ENCODE assay signal across 43 mouse cellular contexts in the genomic region with DNA sequence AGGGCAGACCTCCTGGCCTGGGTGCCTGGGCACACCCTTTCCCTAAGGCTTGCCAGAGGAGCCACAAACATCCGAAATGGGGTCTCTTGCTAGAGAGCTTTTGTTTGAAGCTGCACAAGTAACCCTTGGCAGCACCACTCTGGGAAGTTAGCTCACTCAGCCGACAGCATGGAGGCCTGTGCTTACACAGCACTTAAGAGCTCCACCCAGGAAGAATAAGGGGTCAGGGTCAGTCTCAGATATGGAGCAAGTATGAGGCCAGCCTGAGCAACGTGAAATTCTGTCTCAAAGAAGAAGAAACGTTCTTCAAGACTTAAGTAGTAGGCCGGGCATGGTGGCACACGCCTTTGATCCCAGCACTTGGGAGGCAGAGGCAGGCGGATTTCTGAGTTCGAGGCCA. TPM values are rescaled to one million over a fixed set of nuclear protein-coding genes. Genes with fewer than 3 reads are reported as not detected.
"Had no signal": no experiment of that assay in that cellular context is flagged by ENCODE, and none has a peak within 500 bp of the region (broad histone marks: within the 10 kb centered on the region; RNA-seq: fewer than 3 reads in every experiment).

No protein-coding gene starts in this region.

- H3K4me1 ChIP-seq: limb, embryonic 10.5 days; limb, embryonic 12.5 days; limb, embryonic 13.5 days; limb, embryonic 15.5 days; liver, embryonic 12.5 days; liver, embryonic 13.5 days; midbrain, embryonic 12.5 days; midbrain, embryonic 13.5 days; midbrain, embryonic 15.5 days; neural tube, embryonic 12.5 days; neural tube, embryonic 13.5 days had no signal

- H3K9ac ChIP-seq: limb, embryonic 12.5 days; limb, embryonic 13.5 days; limb, embryonic 15.5 days; liver, embryonic 12.5 days; liver, embryonic 13.5 days; liver, embryonic 14.5 days; liver, embryonic 15.5 days; liver, postnatal 0 days; lung, embryonic 14.5 days; lung, embryonic 15.5 days; midbrain, embryonic 12.5 days; midbrain, embryonic 13.5 days; midbrain, embryonic 15.5 days; neural tube, embryonic 12.5 days; neural tube, embryonic 13.5 days had no signal

- H3K36me3 ChIP-seq: limb, embryonic 10.5 days; limb, embryonic 12.5 days; limb, embryonic 13.5 days; limb, embryonic 15.5 days; liver, embryonic 12.5 days; liver, embryonic 13.5 days; liver, embryonic 15.5 days; lung, embryonic 15.5 days; midbrain, embryonic 12.5 days; midbrain, embryonic 13.5 days; midbrain, embryonic 15.5 days; neural tube, embryonic 12.5 days; neural tube, embryonic 13.5 days had no signal

- H3K9me3 ChIP-seq: limb, embryonic 10.5 days; limb, embryonic 12.5 days; limb, embryonic 13.5 days; limb, embryonic 15.5 days; liver, embryonic 12.5 days; liver, embryonic 13.5 days; liver, embryonic 15.5 days; lung, embryonic 15.5 days; midbrain, embryonic 12.5 days; midbrain, embryonic 13.5 days; midbrain, embryonic 15.5 days; neural tube, embryonic 12.5 days; neural tube, embryonic 13.5 days had no signal

- ATAC-seq: liver, embryonic 12.5 days; liver, postnatal 0 days; lung, postnatal 0 days; midbrain, embryonic 13.5 days; midbrain, embryonic 15.5 days; midbrain, embryonic 16.5 days had no signal

- DNase-seq: left cerebral cortex, postnatal 4 days; liver; liver, embryonic 13.5 days; liver, postnatal 0 days; lung, adult 18-20 months; lung, adult 2 months; lung, embryonic 14.5 days; lung, postnatal 10 days; lung, postnatal 36 days; lung, postnatal 4 days; midbrain, embryonic 14.5 days had no signal

- H3K4me3 ChIP-seq: left cerebral cortex, adult 2 months; limb, embryonic 10.5 days; limb, embryonic 12.5 days; limb, embryonic 13.5 days; limb, embryonic 15.5 days; liver, embryonic 12.5 days; liver, embryonic 13.5 days; liver, embryonic 15.5 days; lung, embryonic 15.5 days; megakaryocyte, embryonic 14.5 days; midbrain, embryonic 12.5 days; midbrain, embryonic 13.5 days; midbrain, embryonic 15.5 days; myocyte; neural tube, embryonic 12.5 days; neural tube, embryonic 13.5 days had no signal

- H3K27ac ChIP-seq: left cerebral cortex, adult 2 months; limb, embryonic 10.5 days; limb, embryonic 12.5 days; limb, embryonic 13.5 days; limb, embryonic 15.5 days; liver, embryonic 12.5 days; liver, embryonic 13.5 days; liver, embryonic 14.5 days; liver, embryonic 15.5 days; lung, embryonic 15.5 days; macrophage; midbrain, embryonic 12.5 days; midbrain, embryonic 13.5 days; midbrain, embryonic 15.5 days; neural tube, embryonic 12.5 days; neural tube, embryonic 13.5 days had no signal

- H3K4me2 ChIP-seq: limb, embryonic 12.5 days; limb, embryonic 13.5 days; limb, embryonic 15.5 days; liver, embryonic 11.5 days; liver, embryonic 12.5 days; liver, embryonic 13.5 days; liver, embryonic 15.5 days; lung, embryonic 14.5 days; lung, embryonic 15.5 days; midbrain, embryonic 12.5 days; midbrain, embryonic 13.5 days; midbrain, embryonic 15.5 days; neural tube, embryonic 12.5 days; neural tube, embryonic 13.5 days had no signal

- H3K27me3 ChIP-seq: limb, embryonic 12.5 days; limb, embryonic 13.5 days; limb, embryonic 15.5 days; liver, embryonic 12.5 days; liver, embryonic 13.5 days; liver, embryonic 15.5 days; lung, embryonic 15.5 days; midbrain, embryonic 12.5 days; midbrain, embryonic 13.5 days; midbrain, embryonic 15.5 days; neural tube, embryonic 12.5 days; neural tube, embryonic 13.5 days had no signal

RNA-seq across cellular contexts. Expression of gene Wdr93, which starts 19.1 kb away (rescaled TPM):
- total RNA-seq: left cerebral cortex, postnatal 14 days; megakaryocyte progenitor cell, adult 5-6 weeks; megakaryocyte, adult 5-6 weeks; megakaryocyte-erythroid progenitor cell, adult 5-6 weeks; monocyte, adult 5-6 weeks had no signal
- polyA plus RNA-seq: limb, embryonic 15.5 days; liver, embryonic 11.5 days had no signal

RNA-seq across cellular contexts. Expression of gene Plin1, which starts 29.4 kb away (rescaled TPM):
- total RNA-seq: left cerebral cortex, adult 2 months; left cerebral cortex, postnatal 10 days; left cerebral cortex, postnatal 14 days; left cerebral cortex, postnatal 25 days; left cerebral cortex, postnatal 36 days; left cerebral cortex, postnatal 4 days; megakaryocyte progenitor cell, adult 5-6 weeks; megakaryocyte, adult 5-6 weeks; megakaryocyte-erythroid progenitor cell, adult 5-6 weeks; monocyte, adult 5-6 weeks had no signal
- polyA plus RNA-seq: limb, embryonic 10.5 days; limb, embryonic 11.5 days; limb, embryonic 12.5 days; limb, embryonic 13.5 days; limb, embryonic 15.5 days; liver, adult 2 months; liver, embryonic 11.5 days; liver, embryonic 12.5 days; liver, embryonic 13.5 days; liver, embryonic 14.5 days; liver, embryonic 15.5 days; liver, embryonic 16.5 days; liver, postnatal 0 days; lung, embryonic 14.5 days; lung, embryonic 15.5 days; macrophage; midbrain, embryonic 12.5 days; midbrain, embryonic 13.5 days; myocyte; neural tube, embryonic 11.5 days; neural tube, embryonic 12.5 days; neural tube, embryonic 13.5 days had no signal

RNA-seq across cellular contexts. Expression of gene Mesp1, which starts 31.5 kb away (rescaled TPM):
- total RNA-seq: left cerebral cortex, postnatal 36 days; megakaryocyte progenitor cell, adult 5-6 weeks; megakaryocyte, adult 5-6 weeks; megakaryocyte-erythroid progenitor cell, adult 5-6 weeks; monocyte, adult 5-6 weeks had no signal
- polyA plus RNA-seq: limb, embryonic 10.5 days; limb, embryonic 11.5 days; limb, embryonic 12.5 days; limb, embryonic 13.5 days; liver, adult 2 months; liver, embryonic 11.5 days; liver, embryonic 12.5 days; liver, embryonic 13.5 days; liver, embryonic 15.5 days; liver, embryonic 16.5 days; liver, postnatal 0 days; lung, embryonic 14.5 days; lung, embryonic 15.5 days; macrophage; midbrain, embryonic 12.5 days; midbrain, embryonic 13.5 days; midbrain, embryonic 15.5 days; myocyte; neural tube, embryonic 11.5 days; neural tube, embryonic 12.5 days; neural tube, embryonic 13.5 days had no signal

RNA-seq across cellular contexts. Expression of gene Kif7, which starts 46.6 kb away (rescaled TPM):
- total RNA-seq: monocyte, adult 5-6 weeks had no signal
